Mouse (Mus musculus) urinary bladder, adult 18-20 months (tissue): Measurements from ENCODE around the gene Srsf10.

Experiments
- DNase-seq, 2 experiments: peaks; one replicate each; pipeline ENCODE4 v3.0.0; 2022; ENCODE audit warnings: low spot score in 2 of 2, mixed read lengths in 2 of 2

Gene Srsf10

DNA sequence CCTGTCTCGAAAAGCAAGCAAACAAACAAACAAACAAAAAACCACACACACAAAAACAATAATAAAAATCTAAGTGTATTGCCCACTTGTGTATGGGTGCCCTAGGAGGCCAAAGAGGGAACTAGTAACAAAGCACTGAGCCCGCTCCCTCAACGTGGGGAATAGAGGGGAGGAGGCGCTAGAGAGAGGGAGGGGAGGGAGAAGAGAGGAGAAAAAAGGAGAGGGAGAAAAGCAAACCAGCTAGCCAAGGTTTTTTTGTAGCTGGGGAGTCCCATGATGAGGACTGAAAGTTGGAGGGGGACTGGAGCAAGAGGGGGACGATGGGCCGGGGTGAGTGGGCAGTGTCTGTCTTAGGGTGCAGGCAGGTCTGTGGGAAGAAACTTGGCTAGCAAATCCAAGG, 467 bp upstream of the Srsf10 start:
- DNase-seq, result no peak

DNA sequence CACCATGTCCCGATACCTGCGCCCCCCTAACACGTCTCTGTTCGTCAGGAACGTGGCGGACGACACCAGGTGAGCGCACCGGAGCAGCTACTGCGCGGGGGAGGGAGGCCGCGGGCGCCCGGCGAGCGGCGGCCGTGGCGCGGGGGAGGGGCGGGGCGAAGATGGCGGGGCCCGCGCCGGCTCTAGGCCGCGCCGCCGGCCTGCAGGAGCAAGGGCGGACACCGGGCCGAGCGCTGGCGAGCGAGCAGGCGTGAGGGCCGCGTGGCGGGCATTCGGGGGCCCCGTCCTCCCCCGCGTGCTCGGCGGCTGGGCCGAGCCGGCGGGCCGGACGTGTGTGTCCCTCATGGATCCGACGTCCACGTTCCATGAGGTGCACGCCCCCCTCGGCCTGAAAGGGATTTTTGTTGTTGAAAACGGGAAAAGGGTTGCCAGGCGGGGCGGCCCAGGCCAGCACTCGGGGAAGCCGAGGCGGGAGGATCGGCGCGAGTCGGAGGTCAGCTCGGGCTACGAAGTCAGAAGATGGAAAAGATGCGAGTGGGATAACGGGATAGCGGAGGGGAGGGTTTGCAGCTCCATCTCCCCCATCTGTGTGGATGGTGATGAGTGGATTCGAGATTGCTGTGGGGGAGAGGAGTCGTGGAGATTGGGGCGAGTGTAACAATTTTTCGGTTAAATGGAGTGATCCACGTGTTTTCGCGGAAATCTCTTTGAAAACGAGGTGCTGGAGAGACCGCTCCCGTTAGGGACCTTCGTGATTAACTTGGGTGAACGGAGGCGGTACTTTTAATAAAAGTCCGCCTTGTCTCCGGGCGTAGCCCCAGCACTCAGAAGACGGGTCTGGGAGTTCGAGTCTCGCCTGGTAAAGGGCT, 910 bp downstream of the Srsf10 start:
- DNase-seq, result peak; percentile 37 to 59

- DNase-seq, result no peak
These were observed 2.1 kb downstream of the Srsf10 start for GRCm38 (mm10) chr4:135857597-135858186.

GRCm38 (mm10) chr4:135868996-135869395, 13.4 kb downstream of the Srsf10 start:
- no peak for DNase-seq

DNA sequence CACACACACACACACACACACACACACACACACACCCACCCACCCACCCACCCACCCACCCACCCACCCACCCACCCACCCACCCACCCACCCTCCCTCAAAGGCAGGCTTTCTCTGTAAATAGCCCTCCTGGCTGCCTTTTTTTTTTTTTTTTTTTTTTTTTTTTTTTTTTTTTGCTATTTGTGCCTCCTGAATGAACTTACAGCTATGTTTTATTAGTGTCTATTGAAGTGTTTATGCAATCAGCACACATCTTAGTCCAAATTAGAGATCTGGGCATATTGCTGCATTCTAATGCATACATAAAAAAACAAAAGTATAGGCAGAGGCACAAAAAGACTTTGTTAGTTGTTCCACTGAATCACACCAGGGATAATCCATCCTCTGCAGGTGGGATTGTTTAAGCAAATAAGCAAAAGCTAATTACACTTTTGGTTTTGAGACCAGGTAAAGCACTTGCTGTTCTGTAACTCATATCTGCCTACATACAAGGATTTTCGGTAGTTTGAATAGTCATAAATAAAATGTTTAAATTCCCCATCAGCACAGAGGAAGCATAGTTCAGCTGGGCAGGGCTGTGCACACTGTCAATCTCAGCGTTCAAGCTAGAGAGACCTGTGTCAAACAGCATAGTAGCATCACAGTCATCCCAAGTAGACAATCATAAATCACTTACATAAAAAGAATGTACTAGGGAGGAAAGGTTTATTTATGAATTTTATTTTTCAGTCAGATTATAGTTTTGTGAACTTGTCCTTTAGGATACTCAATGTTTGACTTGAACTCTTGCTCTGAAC, 14.9 kb downstream of the Srsf10 start:
- no peak for DNase-seq

DNA sequence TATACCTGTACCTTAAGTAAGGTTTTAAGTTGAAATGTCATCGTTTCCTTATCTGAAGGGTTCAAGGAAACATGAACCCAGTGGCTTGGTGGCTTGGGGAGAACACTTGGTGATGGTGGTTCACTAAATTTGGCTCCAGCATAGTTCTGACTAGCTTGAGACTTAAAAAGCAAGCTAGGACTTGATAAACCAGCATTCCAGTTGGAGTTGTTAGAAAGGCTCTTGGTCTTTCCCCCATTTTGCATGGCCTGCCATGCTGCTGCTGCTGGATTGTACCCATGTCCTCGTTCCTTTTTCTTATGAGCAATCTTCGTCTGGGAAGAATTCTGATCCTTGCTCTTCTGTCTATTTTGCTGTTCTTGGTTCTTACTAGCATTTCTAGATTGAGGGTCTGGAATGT, 16.5 kb downstream of the Srsf10 start:
- DNase-seq, result no peak

DNA sequence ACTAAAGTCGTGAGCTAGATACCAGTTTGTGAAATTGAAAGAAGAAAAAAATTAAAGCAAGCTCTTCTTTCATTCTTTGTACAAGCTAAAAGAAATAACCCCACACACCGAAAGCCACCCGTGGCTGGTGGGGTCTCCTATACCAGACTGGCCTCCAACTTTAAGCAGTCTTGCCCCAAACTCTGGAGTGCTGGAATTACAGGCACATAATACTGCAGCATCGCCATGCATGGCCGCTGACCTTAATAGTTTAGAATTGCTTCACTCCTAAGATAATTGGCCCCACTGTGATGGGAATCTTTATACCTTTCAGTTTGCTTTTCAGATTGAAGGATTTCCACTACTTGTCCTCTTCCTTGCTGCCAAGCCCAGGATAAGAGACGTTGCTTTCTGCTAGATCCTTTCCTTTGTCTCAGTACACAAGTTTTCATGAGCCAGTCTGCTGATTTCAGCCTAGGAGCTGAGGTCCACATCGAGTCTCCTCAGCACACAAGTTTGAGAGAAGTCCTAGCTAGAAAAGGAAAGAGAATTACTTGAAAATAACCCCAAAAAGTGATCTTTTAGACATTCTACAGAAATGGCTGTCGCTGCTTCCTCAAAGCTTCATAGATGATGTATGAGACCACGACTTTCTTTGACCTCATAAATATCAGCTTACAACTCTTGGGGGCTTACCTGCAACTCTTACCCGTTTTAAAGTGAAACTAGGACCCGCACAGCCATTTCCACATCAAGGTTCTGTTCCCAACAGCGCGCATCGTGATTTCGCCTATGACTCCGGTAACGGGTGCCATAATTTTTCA, 17.2 kb downstream of the Srsf10 start:
- DNase-seq, result no peak

GRCm38 (mm10) chr4:135873526-135874202, 18.1 kb downstream of the Srsf10 start, which contains the start of gene Pnrc2:
TSS of gene Pnrc2 (minus strand) at chr4:135873850.
- DNase-seq, result peak; percentile 84 to 86

DNA sequence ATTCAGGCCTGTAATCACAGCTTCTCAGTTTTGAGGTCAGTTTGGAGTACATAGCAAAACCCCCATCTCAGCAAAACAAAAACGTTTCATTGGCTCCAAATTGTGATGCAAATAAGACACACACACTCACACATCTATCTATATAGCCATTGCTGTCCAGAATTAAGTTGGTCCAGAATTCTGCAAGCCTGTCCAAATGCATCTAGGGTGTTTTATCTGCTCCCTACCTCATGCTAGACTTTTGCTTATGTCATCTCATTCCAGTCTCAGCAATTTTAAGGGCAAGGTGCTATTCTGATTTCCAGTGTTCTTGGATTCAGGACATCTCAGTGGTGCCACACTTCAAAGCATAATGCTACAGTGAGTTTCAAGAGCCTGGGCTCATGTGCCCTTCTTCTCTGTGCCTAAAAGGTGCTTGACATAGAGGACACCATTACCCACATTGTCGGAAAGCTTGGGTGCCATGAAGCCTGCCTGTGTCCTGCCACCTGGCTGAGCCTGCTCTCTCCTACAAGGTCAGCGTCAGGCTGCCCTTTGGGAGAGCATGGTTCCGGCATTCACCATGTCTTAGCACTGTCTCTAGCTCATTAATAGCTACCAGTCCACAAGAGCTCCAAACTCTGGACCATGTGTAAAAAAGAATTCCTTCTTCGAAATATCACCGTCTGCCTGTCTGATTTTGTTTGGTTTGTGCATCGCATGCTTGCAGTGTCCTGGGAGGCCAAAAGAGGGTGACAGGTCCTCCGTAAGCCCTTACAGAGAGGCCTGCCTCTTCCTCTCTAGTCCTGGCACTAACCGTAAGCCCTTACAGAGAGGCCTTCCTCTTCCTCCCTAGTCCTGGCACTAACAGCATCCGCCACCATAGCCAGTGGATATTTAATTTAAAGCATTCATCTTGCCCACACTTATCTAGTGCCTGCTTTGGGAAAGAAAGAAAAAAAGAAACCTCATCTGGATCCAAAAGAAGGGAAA, 19.3 kb downstream of the Srsf10 start:
- DNase-seq, result no peak

- DNase-seq, result no peak
These were observed 20.0 kb downstream of the Srsf10 start for GRCm38 (mm10) chr4:135875546-135875945.

DNA sequence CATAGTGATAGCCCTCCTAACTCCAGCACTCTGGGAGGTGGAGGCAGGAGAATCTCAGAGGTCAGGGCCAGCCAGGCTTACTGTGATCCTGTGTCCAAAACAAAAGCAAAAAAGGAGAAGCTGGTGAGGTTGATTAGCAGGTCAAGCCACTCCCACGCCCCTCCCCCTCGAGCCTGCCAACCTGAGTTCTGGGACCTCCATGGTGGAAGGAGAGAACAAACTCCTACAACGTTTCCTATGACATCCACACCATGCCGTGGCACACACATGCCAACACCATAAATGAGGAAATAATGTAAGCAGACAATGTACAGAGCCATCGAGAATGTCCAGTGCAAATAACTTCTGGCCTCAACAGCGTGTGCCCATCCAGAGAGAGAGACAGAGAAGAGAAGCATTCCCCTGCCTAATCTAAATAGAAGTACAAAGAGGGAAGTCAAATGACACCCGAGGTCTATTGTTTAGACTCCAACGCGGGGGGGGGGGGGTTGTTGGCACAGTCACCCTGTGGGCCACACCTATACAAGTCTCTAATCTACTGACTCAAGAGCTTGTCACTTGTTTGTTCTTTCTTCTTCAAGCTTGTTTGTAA, 20.5 kb downstream of the Srsf10 start:
- peak; percentile 34 to 37 for DNase-seq

- peak; percentile 55 to 62 for DNase-seq
These were observed 21.1 kb downstream of the Srsf10 start for GRCm38 (mm10) chr4:135876583-135877020.

GRCm38 (mm10) chr4:135877742-135878141, 22.2 kb downstream of the Srsf10 start:
- no peak for DNase-seq

GRCm38 (mm10) chr4:135879021-135879420, 23.5 kb downstream of the Srsf10 start:
- DNase-seq, result no peak

DNA sequence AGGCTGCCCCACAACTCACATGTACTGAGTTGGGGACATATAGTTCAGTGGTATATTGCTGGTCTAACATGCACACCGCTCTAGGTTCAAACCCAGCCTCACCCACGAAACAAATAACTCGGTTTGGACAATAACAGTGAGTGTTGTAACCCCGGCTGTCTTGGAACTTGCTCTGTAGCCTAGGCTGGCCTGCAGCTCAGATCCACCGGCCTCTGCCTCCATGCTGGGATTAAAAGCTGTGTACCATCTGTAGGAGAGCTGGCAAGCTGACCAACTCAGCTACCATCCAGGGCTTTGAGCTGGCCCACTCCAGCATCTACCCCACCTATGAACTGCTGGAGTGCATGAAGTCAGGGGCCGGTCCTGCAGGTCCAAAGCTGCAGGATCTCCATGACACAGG, 24.5 kb downstream of the Srsf10 start:
- no peak for DNase-seq

DNA sequence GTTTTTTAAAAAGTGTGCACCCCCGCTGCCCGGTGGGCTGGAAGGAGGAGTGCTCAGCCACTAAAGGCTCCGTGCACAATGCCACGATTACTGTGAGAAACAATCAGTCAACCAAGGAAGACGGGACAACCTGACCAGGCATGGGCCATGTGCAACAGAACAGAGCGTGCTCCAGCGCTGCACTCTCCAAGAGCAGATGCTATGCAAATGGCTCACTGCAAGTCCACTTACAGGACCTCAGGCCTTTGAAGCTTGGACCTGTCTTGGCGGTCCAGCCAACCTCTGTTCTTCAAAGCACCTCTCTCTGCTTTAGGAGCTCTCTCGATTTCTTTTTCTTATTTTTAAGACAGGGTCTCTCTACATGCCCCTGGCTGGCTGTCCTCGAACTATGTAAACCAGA, 25.0 kb downstream of the Srsf10 start:
- DNase-seq, result no peak

GRCm38 (mm10) chr4:135882023-135882422, 26.5 kb downstream of the Srsf10 start:
- DNase-seq, result no peak

GRCm38 (mm10) chr4:135883401-135883851, 27.9 kb downstream of the Srsf10 start:
- no peak for DNase-seq

DNA sequence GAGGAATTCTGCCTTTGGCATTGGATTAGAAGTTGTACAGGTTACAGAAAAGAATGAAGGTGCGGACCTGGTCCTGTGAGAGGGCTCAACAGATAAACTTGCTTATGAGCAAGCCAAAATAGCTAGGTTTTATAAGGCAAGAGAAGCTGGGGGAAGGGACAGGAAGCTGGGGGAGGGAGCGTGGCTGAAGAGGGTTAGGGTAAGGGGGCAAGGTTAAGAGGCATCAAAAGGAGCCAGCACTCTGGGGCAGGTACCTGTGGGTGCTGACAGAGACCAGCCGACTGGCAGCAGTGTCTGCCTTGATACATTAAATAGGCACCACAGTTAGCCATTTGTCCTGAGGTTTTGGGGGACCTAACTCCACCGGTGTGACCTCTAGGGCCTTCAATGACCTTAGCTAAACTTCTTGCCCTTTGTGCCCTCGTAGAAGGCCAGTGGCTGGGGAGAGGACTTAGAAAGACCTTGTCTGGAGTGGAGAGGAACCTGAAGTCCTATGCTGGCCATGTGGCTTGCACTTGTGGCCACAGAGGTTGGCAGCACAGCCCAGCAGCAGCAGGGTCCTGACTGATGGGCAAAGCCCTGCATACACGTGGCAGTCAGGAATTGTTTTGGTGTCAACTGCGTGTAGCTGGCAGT, 28.5 kb downstream of the Srsf10 start:
- no peak for DNase-seq
